In the genomic region with DNA sequence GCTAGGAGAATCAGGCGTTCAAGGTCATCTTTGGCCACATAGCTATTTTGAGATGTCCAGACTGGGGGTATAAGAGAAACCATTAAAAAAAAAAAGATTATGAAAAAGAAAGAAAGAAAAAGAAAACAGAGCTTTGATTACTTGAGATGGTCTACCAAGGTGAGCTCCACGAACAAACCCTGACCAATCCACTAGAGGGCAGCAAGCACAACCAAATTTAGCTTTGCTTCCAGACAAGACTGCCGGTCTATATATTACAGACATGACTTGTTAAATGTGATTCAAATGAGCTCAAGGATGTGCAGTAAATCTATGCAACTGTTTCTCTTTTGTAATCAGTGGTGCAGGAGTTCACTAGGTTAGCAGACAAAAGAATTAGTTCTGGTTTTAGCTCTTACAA, we compare ENCODE assay signal across 8 mouse cellular contexts. TPM values are rescaled to one million over a fixed set of nuclear protein-coding genes. Genes with fewer than 3 reads are reported as not detected.
DNase-seq lines count a peak whose midpoint lies in the region; ATAC-seq and TF ChIP-seq lines count a peak whose summit lies in the region.

No protein-coding gene starts in this region.

- WGBS in heart, embryonic 10.5 days: 13% methylated on average over 3 of the region's 3 CpGs
- WGBS in spleen, adult 2 months: 8% methylated on average over 3 of the region's 3 CpGs
- 11% methylated on average over 3 of the region's 3 CpGs for WGBS in lung, postnatal 0 days

- H3K36me3 ChIP-seq in heart, embryonic 10.5 days: no peaks in the 10 kb centered on the region
- no peaks in the 10 kb centered on the region for H3K36me3 ChIP-seq in spleen, adult 2 months (ENCODE audit: control insufficient read depth, insufficient read depth, low read length)
- H3K36me3 ChIP-seq in lung, postnatal 0 days (ENCODE audit: insufficient read depth, low read length): no peaks in the 10 kb centered on the region

- H3K4me3 ChIP-seq in heart, embryonic 10.5 days: no peak overlapping the region
- H3K4me3 ChIP-seq in spleen, adult 2 months (ENCODE audit: extremely low read depth, insufficient read depth, insufficient read length): no peak overlapping the region
- H3K4me3 ChIP-seq in lung, postnatal 0 days (ENCODE audit: low read depth, low read length): no peak overlapping the region

- peaks cover 24% of the 10 kb centered on the region for H3K4me1 ChIP-seq in heart, embryonic 10.5 days
- H3K4me1 ChIP-seq in spleen, adult 2 months (ENCODE audit: control insufficient read depth, insufficient read depth, insufficient read length): peaks cover 6% of the 10 kb centered on the region; the same call in 1 of the 2 replicates
- peaks cover 7% of the 10 kb centered on the region; the same call in 1 of the 2 replicates for H3K4me1 ChIP-seq in lung, postnatal 0 days (ENCODE audit: insufficient read depth, low read depth, low read length)

- no peak for ATAC-seq in lung, postnatal 0 days

- H3K27me3 ChIP-seq in heart, embryonic 10.5 days (ENCODE audit: insufficient read depth, poor library complexity, severe bottlenecking): peaks cover 42% of the 10 kb centered on the region
- H3K27me3 ChIP-seq in spleen, adult 2 months (ENCODE audit: control insufficient read depth, insufficient read depth, low read length): peaks cover 12% of the 10 kb centered on the region; the same call in 1 of the 2 replicates
- H3K27me3 ChIP-seq in lung, postnatal 0 days (replicated peaks; ENCODE audit: insufficient read depth, low read length): 0 out of 2 replicates have a peak, but pooled peaks cover 14% of the 10 kb centered on the region

- no peak overlapping the region for H3K4me2 ChIP-seq in lung, postnatal 0 days (replicated peaks; ENCODE audit: low read depth, low read length)

- no peak overlapping the region for H3K9ac ChIP-seq in lung, postnatal 0 days (replicated peaks; ENCODE audit: low read depth)

- peak; percentile 49; the same call in 1 of the 2 replicates for TF ChIP-seq CTCF in spleen, adult 2 months (IDR thresholded peaks at IDR 0.05; ENCODE audit: extremely low read depth, insufficient read depth, insufficient read length, insufficient replicate concordance)
- TF ChIP-seq CTCF in lung, postnatal 0 days (IDR thresholded peaks at IDR 0.05): peak; percentile 82

- no peak overlapping the region for H3K27ac ChIP-seq in heart, embryonic 10.5 days
- H3K27ac ChIP-seq in spleen, adult 2 months (ENCODE audit: insufficient read depth, low read length): no peak overlapping the region
- no peak overlapping the region for H3K27ac ChIP-seq in lung, postnatal 0 days (ENCODE audit: low read length)

- peak; percentile 57 to 86 for DNase-seq in heart, adult 18-20 months
- no peak for DNase-seq in heart, embryonic 10.5 days (ENCODE audit: low spot score)
- DNase-seq in spleen, adult 2 months (ENCODE audit: low read depth in 1 of 2, low spot score in 2 of 2): peak; percentile 28 to 41
- no peak for DNase-seq in spleen, adult 12 weeks (ENCODE audit: low spot score)
- DNase-seq in cerebellum, adult 11-12 months: peak; percentile 47
- peak; percentile 71 for DNase-seq in heart, postnatal 4 days
- DNase-seq in lung, postnatal 0 days (ENCODE audit: low spot score): peak; percentile 70
- DNase-seq in telencephalon, adult 2 months (ENCODE audit: low read depth, low spot score): peak; percentile 40

- no peak for TF ChIP-seq POLR2A in spleen, adult 2 months (IDR thresholded peaks at IDR 0.05; ENCODE audit: low read depth, low read length)

- no peaks in the 10 kb centered on the region for H3K9me3 ChIP-seq in heart, embryonic 10.5 days
- 0 out of 2 replicates have a peak, but pooled peaks cover 4% of the 10 kb centered on the region for H3K9me3 ChIP-seq in lung, postnatal 0 days (ENCODE audit: low read length)

- no peak for TF ChIP-seq EP300 in lung, postnatal 0 days (IDR thresholded peaks at IDR 0.05)

RNA-seq across cellular contexts. Expression of a gene that starts 3.9 kb away (rescaled TPM):
- total RNA-seq in heart, adult 18-20 months (2021): not detected
- 0.49 and 0.65 TPM in 2 replicates for polyA plus RNA-seq in heart, embryonic 10.5 days (2016; fragmentation: Nextera tagmentation; extraction: Ambion mirVana)
- 0.13 and 1.4 TPM in 2 replicates for polyA plus RNA-seq in spleen, adult 2 months (2012; rRNA removed)
- total RNA-seq in heart, postnatal 4 days (2021): not detected
- polyA plus RNA-seq in lung, postnatal 0 days (2015; fragmentation: Nextera tagmentation; extraction: Ambion mirVana): 0.47 and 0.54 TPM in 2 replicates

RNA-seq across cellular contexts. Expression of a gene that starts 12.0 kb away (rescaled TPM):
- total RNA-seq in heart, adult 18-20 months (2021): 10 to 100 TPM; 48.4 to 50.0 TPM
- 3.9 and 4.4 TPM in 2 replicates for polyA plus RNA-seq in heart, embryonic 10.5 days (2016; fragmentation: Nextera tagmentation; extraction: Ambion mirVana)
- polyA plus RNA-seq in spleen, adult 2 months (2012; rRNA removed): 2.8 and 4.0 TPM in 2 replicates
- total RNA-seq in heart, postnatal 4 days (2021): 10 to 100 TPM; 28.9 to 30.7 TPM
- polyA plus RNA-seq in lung, postnatal 0 days (2015; fragmentation: Nextera tagmentation; extraction: Ambion mirVana): 6.9 and 8.9 TPM in 2 replicates

Comparison
In these comparisons a context has a peak if more than half of its experiments do, and no peak if none do; other contexts are left out.
1. DNase-seq: peak in heart, adult 18-20 months (2 of 2), spleen, adult 2 months (2 of 2), cerebellum, adult 11-12 months (single experiment), heart, postnatal 4 days (single experiment), lung, postnatal 0 days (single experiment) and telencephalon, adult 2 months (single experiment); none in heart, embryonic 10.5 days (single experiment) and spleen, adult 12 weeks (single experiment).